Mouse (Mus musculus): ENCODE data around the gene Cabp7.

- TF ChIP-seq POLR2A (IDR thresholded peaks at IDR 0.05; ENCODE audit: borderline replicate concordance, control insufficient read depth, low read depth, low read length) (no peak), CTCF (IDR thresholded peaks at IDR 0.05; ENCODE audit: control insufficient read depth, insufficient read depth, low read length) (no peak)
Observed at GRCm38 (mm10) chr11:4687027-4687426, 59.6 kb downstream of the Cabp7 start.

All from bone marrow, adult 2 months (tissue).